Mouse (Mus musculus) retina, postnatal 7 days (tissue): Measurements from ENCODE around the gene Abcc2.

ENCODE experiments used
- DNase-seq: peaks from one replicate; pipeline ENCODE4 v3.0.0-alpha.2; 2012; ENCODE audit warnings: low read depth, low spot score

The Abcc2 gene

DNA sequence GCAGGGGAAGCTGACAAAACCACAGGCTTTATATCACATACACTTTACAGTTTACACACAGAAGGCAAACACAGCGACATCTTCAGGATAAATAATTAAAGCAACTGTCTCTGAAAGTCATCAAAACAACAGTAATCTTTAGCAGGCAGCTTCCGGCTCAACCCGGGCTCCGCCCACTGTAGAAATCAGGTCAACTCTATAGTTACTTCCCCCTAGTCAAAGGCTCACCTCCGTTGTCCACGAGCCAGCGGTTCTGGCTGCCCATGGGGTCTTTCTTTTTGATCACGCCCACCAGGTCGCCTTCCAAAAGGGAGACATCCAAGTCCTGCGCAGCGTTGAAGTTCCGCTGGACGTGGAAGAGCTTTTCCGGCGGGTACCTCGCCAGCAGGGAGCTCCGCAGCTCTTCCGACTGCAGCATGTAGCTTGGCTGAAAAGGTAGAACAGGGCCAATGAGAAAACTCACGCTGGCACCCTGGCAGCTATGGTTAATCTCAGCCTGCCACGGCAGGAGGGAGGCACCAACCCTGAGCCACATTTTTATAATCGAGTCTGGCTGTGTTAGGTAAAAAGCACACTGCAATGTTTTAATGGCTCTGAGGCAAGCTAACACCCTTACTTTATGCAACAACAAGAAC, 70.1 kb downstream of the Abcc2 start:
- no peak for DNase-seq

DNA sequence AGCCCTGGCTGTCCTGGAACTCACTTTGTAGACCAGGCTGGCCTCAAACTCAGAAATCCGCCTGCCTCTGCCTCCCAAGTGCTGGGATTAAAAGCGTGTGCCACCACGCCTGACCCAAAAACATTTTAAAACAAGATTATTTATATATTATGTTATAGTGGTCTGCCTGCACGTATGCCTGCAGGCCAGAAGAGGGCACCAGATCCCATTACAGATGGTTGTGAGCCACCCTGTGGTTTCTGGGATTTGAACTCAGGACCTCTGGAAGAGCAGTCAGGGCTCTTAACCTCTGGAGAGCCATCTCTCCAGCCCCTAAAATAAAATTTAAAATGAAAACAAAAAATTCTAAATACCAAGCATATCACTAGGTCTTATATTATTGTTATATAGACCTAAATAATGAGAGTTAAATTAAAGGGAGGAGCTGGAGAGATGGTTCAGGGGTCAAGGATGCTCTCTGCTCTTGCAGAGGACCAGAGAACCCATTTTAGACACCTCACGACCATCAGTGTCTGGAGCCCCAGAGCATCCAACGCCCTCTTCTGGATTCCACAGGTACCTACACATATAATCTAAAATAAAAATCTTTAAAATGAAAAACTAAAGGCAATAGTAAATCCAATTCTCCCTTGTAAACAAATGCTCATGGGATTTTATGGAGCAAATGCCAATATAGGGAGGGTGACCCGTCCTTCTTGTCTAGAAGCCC, 71.0 kb downstream of the Abcc2 start:
- no peak for DNase-seq

DNA sequence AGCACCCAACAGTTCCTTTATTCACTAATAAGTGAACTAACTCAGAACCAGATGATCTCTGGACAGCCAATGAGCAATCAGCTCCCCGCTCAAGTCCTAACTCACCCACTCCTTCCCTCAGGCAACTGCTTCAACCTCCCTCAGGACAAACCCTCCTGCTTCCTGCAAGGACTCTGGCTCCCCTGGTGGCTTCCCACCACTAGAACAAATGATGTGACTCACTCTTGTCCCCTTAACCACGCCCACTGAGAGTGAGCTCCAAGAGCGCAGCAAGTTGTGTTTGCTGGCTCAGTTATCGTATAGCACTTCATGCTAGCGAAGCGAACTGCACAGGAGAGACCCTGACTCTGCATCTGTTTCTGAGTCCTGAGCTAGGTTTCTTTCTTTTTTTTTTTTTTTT, 75.4 kb downstream of the Abcc2 start:
- no peak for DNase-seq

DNA sequence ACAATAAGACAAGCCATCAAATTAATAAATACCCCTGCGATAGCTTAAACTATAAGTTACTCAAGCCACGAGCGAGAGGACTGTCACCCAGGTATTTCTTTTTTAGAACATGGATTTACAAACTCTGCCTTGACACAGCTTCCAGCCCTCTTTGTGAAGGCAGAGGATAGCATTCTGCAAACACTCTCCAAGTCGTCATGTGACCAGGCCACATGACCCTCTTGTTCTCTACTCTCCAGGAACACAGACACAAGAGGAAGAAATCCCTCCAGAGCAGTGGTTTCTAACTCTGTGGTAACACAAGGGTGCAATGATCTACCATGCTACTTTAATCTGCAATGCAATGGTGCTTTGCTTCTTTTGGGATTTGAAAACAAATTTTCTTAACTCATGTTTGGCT, 88.4 kb downstream of the Abcc2 start:
- DNase-seq = no peak

DNA sequence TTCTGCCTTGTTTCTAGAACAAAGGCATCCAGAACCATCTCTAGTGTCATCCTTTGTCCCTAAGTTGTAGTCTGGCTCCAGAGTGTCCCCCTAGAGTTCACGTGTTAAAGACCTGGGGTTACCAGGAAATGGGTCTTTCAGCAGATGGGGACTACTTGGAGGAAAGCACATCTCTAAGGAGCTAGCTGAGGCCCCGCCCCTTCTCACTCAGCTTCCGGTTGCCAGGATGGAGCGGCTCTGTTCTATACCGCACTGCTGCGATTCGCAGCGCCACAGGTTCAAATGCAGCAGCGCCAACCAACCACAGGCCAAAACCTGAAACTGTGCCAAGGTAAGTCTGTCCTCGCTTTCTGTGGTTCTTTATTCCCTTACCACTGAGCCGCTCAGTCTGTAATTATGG, 92.4 kb downstream of the Abcc2 start:
- no peak for DNase-seq

DNA sequence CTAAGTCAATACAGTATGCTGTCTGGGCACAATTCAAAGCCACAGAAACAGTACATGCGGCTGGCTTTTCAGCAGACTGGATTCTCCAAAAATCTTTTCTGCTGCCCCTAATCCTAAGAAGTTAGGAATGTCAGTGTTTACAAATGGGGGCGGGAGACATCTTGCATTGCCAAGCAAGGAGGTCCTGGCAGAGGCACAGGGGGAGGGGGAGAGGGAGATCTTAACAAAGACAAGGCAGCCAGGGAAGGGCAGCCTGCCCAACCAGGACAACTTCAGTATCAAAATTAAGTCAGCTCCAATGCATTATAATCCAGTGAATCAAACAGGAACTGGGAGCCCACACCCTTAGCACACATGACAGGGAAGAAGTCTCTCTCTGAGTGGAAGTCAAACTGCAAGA, 94.0 kb downstream of the Abcc2 start:
- DNase-seq = no peak

DNA sequence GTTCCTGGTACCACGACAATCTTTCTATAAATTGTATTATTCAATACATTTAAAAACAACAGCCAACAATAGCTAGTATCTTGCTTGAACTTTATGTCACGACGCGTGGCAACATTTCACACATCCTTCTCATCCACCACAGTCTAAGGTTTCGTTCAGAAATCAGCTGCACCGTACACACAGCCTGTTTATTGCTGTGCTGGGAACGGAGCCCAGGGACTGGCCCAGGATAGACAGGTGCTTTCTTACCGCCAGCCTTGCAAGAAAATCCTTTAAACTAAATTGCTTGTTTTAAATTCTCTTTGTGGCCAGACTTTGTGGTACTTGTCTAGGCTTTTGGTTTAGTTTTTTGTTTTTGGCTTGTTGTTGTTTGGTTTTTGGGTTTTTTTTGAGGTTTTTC, 95.4 kb downstream of the Abcc2 start:
- DNase-seq = no peak

DNA sequence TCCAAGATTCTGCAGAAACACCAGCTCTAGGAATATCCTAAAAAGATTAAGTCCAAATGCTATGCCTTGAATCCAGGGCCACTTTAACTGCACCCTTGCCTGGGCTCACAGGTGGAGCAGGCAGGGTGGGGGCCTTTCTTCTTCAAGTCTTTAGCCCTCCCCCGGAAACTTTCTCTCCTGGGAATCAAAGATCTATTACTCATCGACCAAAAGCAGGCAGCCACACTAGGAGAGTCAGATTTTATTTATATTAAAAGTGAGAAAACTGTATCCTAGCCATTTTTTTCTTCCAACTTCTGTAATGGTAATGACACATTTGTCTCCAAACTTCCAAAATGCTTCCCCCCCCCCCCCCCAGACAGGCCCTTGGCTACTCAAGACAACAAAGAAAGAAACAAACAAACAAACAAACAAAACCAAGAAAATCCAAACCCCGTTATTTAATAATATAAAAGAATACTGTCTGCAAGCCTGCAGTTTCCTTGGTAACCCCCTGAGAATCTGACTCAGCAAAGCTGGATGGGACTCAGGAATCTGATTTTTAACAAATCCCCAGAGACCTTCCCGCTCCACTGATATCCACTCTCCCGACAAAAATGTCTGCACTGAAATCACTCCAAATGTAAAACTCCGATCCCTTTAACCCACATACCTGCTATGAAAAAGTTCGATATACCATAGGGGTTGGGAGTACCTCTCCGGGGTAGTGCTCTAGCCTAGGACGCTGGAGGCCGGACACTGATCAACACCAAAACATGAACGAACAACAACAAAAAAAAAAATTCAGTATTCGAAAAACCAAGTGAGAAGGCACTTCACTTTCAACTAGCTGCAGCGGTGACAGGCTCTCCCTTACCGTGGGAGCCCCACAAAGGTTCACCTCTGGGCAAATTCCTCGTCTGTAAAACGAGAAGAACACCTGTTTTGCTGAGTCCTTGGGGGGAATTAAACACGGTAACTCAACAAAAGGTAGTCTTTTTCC, 96.4 kb downstream of the Abcc2 start:
- DNase-seq = no peak

DNA sequence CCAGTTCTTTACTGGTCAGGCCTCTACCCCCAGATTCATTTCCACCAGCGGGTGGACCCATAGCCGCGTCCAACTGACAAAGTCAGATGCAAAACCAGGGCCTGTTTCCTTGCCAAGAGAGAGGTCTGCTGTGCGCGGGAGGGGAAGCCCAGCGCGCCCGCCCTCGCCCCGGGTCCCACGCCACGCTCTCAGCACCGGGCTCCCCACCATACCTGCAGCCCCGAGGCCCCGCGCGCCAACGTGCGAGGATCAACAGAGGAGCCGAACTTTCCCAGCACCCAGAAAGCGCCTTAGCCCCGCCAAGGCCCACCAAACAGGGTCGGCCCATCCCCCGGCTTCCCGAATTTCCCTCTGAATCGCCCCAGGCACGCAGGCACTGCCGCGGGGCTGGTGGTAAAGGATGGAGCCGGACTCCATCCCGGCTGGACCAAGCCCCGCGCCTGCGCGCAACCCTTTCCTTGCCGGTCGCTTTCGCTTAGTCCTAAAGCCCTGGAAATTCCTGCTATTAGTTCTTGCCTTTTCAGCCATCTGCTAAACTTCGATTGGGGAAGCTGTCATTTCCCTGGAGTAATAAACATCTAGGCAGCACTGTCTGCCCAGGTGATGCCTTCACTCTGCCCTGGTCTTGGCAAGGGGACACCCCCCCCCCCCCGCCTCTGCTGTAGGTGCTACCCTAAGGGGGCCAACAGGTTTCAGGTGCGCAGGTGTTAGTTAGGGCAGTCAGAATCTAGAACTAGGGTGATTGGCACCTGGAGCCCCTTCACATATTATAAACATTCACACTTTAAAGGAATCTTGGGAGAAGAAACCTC, 97.6 kb downstream of the Abcc2 start:
- DNase-seq = peak; percentile 48

DNA sequence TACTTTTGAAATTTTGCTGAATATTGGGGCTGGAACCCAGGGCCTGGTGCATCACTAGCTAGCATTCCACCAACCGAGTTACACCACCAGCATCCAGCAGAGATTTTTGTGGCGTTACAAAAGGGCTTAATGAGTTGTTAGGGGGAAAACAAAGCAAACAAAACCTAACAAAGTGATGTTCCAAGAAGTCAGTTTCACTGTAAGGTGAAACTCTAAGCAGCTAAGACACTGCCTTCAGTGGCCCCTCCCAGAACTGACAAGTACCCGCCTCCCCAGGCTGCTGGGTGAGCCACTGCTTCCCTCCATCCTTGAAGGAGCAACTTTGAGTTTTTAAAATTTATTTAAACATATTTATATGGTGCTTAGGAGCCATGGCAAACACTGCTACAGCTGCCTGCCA, 98.4 kb downstream of the Abcc2 start:
- no peak for DNase-seq

DNA sequence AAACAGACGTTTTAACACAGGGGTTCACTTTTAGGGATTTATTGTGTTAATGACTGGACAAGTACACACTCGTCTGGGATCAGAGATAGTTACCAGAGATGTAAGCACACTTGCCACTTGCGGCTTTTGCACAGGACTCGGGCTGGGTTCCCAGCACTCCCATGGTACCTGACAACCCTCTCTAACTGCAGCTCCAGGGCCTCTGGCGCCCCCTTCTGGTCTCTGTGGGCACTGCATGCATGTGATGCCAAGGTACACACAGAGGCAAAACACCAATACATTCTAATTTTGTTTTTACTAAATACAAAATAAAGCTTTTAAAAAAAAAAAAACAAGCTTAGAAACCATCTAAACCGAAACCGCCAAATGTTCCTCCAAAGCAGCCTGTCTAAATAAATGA, 99.6 kb downstream of the Abcc2 start:
- no peak for DNase-seq

DNA sequence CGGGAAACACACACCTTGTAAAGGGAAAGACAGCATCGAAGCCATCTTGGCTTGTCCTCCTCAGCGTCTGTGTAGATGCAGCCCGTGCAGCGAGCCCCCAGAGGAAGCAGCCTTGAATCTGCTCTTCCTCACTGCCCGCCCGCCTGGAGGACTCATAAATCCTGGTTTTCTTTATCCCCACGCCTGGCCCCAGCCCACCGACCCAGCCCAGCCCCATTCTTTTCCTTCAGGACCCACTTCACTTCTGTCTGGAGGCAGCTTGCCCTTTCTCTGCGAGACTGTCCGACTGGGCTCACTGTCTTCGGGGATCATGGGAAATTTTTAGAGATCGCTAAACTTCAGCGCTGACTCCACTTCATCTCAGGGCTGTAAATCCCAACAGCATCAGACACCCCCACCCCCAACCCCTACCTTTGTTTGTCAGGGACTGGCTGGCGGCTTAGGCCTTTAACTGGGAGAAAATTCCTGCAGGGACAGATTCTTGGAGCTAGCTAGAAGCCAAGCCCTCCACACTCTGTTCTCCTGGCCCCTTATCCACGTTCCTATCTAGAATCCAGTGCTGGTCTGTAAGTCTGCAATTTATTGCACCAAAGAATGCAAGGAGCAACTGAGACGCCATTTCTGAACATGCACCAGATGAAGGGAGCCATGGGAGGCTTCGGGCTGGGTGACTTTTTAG, 101.0 kb downstream of the Abcc2 start:
- DNase-seq = no peak

DNA sequence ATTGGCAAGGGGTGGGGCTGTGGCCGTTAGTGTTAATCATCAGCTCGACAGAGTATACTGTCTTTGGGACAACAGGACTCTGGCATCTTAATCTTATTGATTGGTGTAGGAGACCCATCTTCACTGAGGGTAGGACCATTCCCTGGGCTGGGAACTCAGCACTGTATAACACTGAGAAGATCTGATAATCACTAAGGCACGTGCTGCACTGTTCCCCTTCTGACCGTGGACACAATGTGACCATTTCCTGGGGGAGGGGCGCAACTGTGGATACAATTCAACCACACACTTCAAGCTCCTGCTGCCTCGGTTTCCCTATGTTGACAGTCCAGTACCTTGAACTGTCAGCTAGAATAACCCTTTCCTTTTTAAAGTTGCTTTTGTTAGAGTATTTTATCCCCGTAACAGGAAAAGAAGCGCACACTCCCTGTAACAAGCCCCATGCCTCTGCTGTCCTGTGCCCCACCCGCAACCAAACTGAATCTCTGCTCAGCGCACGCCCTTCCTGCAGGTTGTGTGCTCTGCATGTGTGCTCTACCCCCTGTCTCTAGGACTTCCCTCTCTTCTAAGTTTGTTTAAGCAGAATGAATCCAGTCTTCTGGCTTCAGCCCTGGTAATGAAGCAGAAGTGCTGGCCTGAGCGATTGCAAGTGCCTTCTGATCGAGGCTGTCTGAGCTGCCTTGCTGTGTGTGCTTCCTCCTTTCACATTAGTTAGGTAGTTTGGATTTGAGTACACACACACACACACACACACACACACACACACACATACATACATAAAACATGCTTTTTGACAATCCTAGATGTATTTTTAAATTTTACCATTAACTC, 102.9 kb downstream of the Abcc2 start:
- DNase-seq = no peak

DNA sequence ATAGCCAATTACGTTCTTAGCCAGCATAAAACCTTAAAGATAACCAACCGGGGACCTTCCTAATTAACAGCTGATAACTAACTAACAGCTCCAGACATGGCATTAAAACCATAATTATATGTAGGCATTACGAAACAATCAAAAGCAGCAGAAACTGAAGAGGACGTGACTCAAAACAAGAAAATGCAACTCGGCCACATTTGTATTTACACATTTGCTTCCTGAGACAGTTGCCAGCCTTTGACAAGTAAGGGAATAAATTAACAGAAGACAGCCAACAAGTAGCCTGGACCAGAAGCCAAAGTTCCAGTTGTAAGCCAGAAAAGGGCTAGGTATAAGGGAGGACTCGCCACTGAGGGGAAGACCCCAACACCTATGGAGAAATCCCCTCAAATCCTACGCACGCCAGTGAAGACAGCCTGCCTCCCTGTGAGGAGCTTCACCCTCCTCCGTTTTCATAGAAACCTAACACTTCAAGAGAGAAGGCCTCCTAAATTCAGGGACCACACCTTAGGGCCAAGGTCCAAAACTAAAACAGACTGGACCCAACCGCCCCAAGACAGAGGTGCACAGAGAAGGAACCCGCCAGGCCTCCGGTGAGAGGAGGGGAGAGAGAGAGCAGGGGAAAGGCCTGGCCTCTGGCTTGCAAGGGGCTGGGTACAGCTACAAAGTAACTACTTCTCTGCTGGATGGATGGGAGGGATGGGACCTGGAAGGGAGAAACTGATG, 104.5 kb downstream of the Abcc2 start:
- DNase-seq = no peak

DNA sequence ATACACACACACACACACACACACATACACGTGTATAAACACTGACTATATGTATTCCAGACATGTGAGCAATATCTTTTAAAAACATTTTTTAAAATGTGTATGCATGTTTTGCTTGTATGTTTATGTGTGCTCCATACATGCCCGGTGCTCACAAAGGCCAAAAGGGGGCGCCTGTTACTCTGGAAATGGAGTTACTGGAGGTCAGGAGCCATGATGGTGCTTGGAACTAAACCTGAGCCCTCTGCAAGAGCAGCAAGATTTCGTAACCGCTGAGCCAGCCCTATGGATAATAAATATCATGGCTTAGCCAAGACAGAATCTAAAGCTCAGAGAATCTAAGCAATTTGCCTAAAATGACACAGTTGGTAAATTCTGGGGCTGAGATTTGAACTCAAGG, 105.2 kb downstream of the Abcc2 start:
- DNase-seq = no peak

DNA sequence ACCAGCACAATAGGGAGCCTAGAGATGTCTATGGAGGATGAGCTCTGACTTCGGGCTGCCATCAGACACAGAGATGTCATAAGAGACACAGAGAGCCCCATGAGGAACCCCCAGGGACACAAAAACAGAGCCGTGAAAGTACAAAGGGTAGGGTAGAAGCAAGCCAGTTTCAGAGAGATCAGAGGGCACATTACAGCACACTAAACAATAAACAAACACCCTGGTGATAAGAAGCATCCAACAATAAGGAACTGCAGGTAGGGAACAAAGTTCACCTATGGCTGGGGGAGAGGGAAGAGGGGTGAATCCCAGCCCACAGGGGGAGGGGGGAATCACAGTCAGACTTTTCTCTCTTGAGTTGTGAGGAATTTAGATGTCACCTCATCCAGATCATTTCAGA, 105.7 kb downstream of the Abcc2 start:
- no peak for DNase-seq
